Mouse (Mus musculus): Measurements from ENCODE around the gene Gnat3. TPM values are rescaled to one million over a fixed set of nuclear protein-coding genes. Genes with fewer than 3 reads are reported as not detected.

Gene Gnat3
- polyA plus RNA-seq, 1 experiment from 2014 or later = not detected

DNA sequence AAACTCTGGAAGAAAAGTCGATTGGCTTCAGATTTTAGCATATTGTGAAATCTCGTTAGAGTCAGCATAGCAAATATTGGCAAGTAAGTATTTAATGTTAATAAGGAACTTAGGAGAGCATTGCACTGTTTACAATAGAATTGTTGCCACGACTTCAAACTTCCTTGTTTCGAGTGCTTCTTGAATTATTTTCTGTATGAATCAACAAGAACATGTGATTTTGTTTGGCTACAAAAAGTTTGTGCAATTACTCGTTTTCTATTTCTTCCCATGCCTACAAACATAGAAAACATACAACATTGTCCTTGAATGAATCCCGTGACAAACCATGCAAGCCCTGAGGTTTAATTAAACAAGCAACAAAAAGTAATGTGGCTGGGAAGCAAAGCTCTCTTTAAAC is 37.8 kb downstream of the Gnat3 start:
- Histone ChIP-seq H3K4me1 (ENCODE audit: control insufficient read depth, insufficient read depth, low read length) (no peaks in the 10 kb centered on the region), H3K36me3 (ENCODE audit: control insufficient read depth, insufficient read depth, low read length) (no peaks in the 10 kb centered on the region), H3K9me3 (ENCODE audit: control insufficient read depth, low read length) (no peaks in the 10 kb centered on the region), H3K27me3 (ENCODE audit: control insufficient read depth, insufficient read depth, low read length) (no peaks in the 10 kb centered on the region), H3K4me2 (replicated peaks; ENCODE audit: low read depth, low read length) (no peak overlapping the region), H3K4me3 (ENCODE audit: low read length) (no peak overlapping the region), H3K9ac (ENCODE audit: low read depth, low read length) (no peak overlapping the region), H3K27ac (ENCODE audit: low read depth, low read length) (no peak overlapping the region)
- 77% methylated on average over 6 of the region's 6 CpGs for WGBS
- ATAC-seq (ENCODE audit: low FRiP score, low TSS enrichment) = no peak

DNA sequence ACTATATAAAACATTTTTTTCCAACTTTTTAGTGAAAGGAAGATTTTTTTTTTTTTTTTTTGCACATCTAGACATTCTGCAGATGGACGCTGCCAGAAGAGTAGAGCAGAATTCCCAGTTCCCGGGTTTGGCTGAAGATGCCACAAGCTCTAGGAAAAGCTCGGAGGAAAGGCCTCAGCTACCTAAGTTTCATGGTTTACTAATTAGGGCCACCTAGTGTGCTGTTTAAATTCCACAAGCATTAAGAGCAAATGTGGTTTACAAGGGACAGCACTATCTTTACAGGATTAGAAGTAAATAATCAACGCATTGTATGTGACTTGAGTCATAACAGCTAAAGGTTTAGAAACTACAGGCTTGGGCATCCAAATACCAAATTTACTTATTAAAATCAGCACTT is 39.3 kb downstream of the Gnat3 start:
- WGBS = 64% methylated on average over 4 of the region's 4 CpGs
- Histone ChIP-seq H3K4me2 (replicated peaks; ENCODE audit: low read depth, low read length) (no peak overlapping the region), H3K27me3 (ENCODE audit: control insufficient read depth, insufficient read depth, low read length) (no peaks in the 10 kb centered on the region), H3K36me3 (ENCODE audit: control insufficient read depth, insufficient read depth, low read length) (no peaks in the 10 kb centered on the region), H3K4me1 (ENCODE audit: control insufficient read depth, insufficient read depth, low read length) (no peaks in the 10 kb centered on the region), H3K27ac (ENCODE audit: low read depth, low read length) (no peak overlapping the region), H3K4me3 (ENCODE audit: low read length) (no peak overlapping the region), H3K9ac (ENCODE audit: low read depth, low read length) (no peak overlapping the region), H3K9me3 (ENCODE audit: control insufficient read depth, low read length) (no peaks in the 10 kb centered on the region)
- ATAC-seq (ENCODE audit: low FRiP score, low TSS enrichment) = no peak

DNA sequence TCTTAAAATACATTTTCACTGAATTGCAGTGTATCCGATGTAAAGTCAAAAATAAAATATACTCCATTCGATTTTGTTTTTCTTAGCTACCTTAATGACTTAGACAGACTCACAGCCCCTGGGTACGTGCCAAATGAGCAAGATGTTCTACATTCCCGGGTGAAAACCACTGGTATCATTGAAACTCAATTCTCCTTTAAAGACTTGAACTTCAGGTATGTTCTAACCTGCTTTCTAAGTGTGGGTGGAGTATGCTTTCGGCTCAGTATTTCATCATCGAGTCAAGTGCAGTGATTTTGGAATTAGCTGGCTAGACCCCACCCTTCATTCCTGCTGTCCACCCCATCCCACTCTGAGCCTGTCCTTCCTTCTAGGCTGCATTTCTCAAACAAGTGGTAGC is 41.3 kb downstream of the Gnat3 start:
- ATAC-seq (ENCODE audit: low FRiP score, low TSS enrichment) = no peak
- Histone ChIP-seq H3K9ac (ENCODE audit: low read depth, low read length) (no peak overlapping the region), H3K4me2 (replicated peaks; ENCODE audit: low read depth, low read length) (no peak overlapping the region), H3K4me3 (ENCODE audit: low read length) (no peak overlapping the region), H3K36me3 (ENCODE audit: control insufficient read depth, insufficient read depth, low read length) (no peaks in the 10 kb centered on the region), H3K9me3 (ENCODE audit: control insufficient read depth, low read length) (no peaks in the 10 kb centered on the region), H3K4me1 (ENCODE audit: control insufficient read depth, insufficient read depth, low read length) (no peaks in the 10 kb centered on the region), H3K27ac (ENCODE audit: low read depth, low read length) (no peak overlapping the region), H3K27me3 (ENCODE audit: control insufficient read depth, insufficient read depth, low read length) (no peaks in the 10 kb centered on the region)
- WGBS = 85% methylated on average over 6 of the region's 6 CpGs

DNA sequence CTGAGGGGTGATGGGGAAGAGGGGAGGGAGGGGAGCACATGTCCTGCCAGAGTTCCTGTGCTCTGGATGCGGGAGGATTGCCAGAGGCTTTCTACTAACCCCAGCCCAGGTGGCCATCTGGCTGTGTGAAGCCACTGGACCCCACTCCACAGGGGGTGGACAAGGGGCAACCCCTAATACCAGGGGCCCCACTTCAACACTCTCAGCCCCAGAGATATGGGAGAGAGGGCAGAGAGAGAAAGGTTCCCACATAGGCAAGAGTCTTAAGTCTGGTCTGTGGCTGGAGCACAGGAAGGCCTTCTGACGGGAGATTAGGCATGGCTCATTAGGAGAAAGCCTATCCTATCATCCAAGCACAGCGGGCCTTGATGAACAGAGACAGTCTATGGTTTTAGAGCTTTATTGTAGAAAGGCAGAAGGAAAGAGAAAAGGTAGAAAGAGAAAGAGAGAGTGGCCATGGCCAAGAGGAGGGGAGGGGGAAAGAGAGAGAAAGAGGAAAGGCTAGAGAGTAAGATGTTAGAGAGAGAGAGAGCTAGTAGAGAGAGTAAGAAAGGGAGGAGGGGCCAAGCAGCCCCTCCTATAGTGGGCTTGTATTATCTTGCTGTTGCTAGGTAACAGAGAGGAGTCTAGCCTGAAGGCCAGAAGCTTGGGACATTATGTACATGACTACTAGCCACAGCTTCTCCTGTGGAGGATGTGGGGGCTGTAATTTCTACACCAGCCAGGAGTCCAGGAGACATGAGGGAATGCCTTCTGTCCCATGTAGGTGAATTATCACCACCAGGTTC is 42.7 kb downstream of the Gnat3 start:
- H3K4me2 ChIP-seq (replicated peaks; ENCODE audit: low read depth, low read length) = no peak overlapping the region
- 84% methylated on average over 3 of the region's 3 CpGs for WGBS

DNA sequence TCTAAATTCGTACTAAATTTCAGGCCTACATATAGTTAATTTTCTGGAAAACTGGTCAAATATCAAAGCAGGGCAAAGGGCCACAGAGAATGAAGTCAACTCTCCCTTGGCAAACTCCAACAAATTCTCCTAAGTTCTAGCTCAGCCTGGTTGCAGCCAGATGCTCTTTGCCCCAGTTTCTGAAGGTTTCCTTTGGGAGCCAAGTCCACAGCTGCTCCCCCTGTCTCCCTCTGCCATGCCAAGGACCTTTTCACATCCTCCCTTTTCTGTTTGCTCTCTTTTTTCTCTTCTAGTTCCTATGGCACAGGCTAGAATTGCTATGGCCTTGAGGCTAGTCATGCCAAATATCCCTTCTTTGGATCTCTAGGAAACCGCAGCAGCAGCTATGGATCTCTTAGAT is 43.8 kb downstream of the Gnat3 start:
- ATAC-seq (ENCODE audit: low FRiP score, low TSS enrichment) = no peak
- 93% methylated on average over 2 of the region's 2 CpGs for WGBS
- H3K36me3 ChIP-seq (ENCODE audit: control insufficient read depth, insufficient read depth, low read length) = no peaks in the 10 kb centered on the region

More for the DNA sequence above, 42.7 kb downstream of the Gnat3 start:
- Histone ChIP-seq H3K4me3 (ENCODE audit: low read length) (no peak overlapping the region), H3K4me1 (ENCODE audit: control insufficient read depth, insufficient read depth, low read length) (no peaks in the 10 kb centered on the region), H3K27ac (ENCODE audit: low read depth, low read length) (no peak overlapping the region), H3K36me3 (ENCODE audit: control insufficient read depth, insufficient read depth, low read length) (no peaks in the 10 kb centered on the region), H3K9me3 (ENCODE audit: control insufficient read depth, low read length) (no peaks in the 10 kb centered on the region), H3K27me3 (ENCODE audit: control insufficient read depth, insufficient read depth, low read length) (no peaks in the 10 kb centered on the region), H3K9ac (ENCODE audit: low read depth, low read length) (no peak overlapping the region)
- ATAC-seq (ENCODE audit: low FRiP score, low TSS enrichment) = no peak

DNA sequence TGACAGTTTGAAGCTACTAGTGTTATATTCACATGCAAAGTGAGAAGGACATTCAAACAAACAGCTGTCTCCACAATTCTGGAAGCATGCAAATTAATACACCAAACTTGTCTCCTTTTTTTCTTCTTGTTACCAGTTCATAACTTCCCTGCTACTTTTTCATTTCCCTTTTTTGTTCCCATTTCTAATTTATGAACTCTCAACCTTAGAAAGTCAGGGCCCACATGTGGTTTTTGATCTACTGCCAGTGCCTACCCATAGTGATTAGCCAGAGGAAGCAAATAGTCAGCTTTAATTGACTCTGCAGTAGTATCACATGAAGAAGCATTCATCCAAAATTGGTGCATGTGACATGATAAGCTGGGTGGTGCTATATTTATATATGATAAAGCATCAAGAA is 44.7 kb downstream of the Gnat3 start:
- H3K4me2 ChIP-seq (replicated peaks; ENCODE audit: low read depth, low read length) = no peak overlapping the region
- no peaks in the 10 kb centered on the region for H3K27me3 ChIP-seq (ENCODE audit: control insufficient read depth, insufficient read depth, low read length)
- no peak overlapping the region for H3K4me3 ChIP-seq (ENCODE audit: low read length)
- H3K9ac ChIP-seq (ENCODE audit: low read depth, low read length) = no peak overlapping the region
- H3K27ac ChIP-seq (ENCODE audit: low read depth, low read length) = no peak overlapping the region
- no peak for ATAC-seq (ENCODE audit: low FRiP score, low TSS enrichment)
- no peaks in the 10 kb centered on the region for H3K36me3 ChIP-seq (ENCODE audit: control insufficient read depth, insufficient read depth, low read length)
- H3K9me3 ChIP-seq (ENCODE audit: control insufficient read depth, low read length) = no peaks in the 10 kb centered on the region
- no peaks in the 10 kb centered on the region for H3K4me1 ChIP-seq (ENCODE audit: control insufficient read depth, insufficient read depth, low read length)

More for the DNA sequence above, 43.8 kb downstream of the Gnat3 start:
- Histone ChIP-seq H3K27me3 (ENCODE audit: control insufficient read depth, insufficient read depth, low read length) (no peaks in the 10 kb centered on the region), H3K9me3 (ENCODE audit: control insufficient read depth, low read length) (no peaks in the 10 kb centered on the region), H3K9ac (ENCODE audit: low read depth, low read length) (no peak overlapping the region), H3K4me1 (ENCODE audit: control insufficient read depth, insufficient read depth, low read length) (no peaks in the 10 kb centered on the region), H3K4me3 (ENCODE audit: low read length) (no peak overlapping the region), H3K4me2 (replicated peaks; ENCODE audit: low read depth, low read length) (no peak overlapping the region), H3K27ac (ENCODE audit: low read depth, low read length) (no peak overlapping the region)

DNA sequence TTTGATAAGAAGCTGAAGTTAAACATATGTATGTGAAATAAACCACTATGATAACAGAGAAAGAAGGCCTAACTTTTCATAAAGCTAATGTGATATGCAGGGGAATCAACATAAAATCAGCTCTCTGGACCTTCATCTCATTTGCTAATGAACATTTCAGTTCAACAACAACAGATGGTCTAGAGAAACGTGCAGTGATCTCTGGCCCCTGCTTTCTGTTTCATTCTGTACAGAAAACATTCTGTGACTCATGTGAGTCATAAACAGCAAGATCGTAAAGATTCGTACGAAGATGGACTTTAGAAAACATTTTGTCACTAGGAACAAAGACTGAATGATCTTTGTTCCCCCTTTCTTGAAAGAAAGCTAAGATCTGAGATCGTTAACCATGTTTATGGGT is 48.0 kb downstream of the Gnat3 start:
- Histone ChIP-seq H3K9ac (ENCODE audit: low read depth, low read length) (no peak overlapping the region), H3K4me2 (replicated peaks; ENCODE audit: low read depth, low read length) (no peak overlapping the region), H3K4me1 (ENCODE audit: control insufficient read depth, insufficient read depth, low read length) (no peaks in the 10 kb centered on the region), H3K4me3 (ENCODE audit: low read length) (no peak overlapping the region), H3K27me3 (ENCODE audit: control insufficient read depth, insufficient read depth, low read length) (no peaks in the 10 kb centered on the region), H3K9me3 (ENCODE audit: control insufficient read depth, low read length) (no peaks in the 10 kb centered on the region), H3K36me3 (ENCODE audit: control insufficient read depth, insufficient read depth, low read length) (no peaks in the 10 kb centered on the region), H3K27ac (ENCODE audit: low read depth, low read length) (no peak overlapping the region)
- no peak for ATAC-seq (ENCODE audit: low FRiP score, low TSS enrichment)
- 37% methylated on average over 5 of the region's 5 CpGs for WGBS

DNA sequence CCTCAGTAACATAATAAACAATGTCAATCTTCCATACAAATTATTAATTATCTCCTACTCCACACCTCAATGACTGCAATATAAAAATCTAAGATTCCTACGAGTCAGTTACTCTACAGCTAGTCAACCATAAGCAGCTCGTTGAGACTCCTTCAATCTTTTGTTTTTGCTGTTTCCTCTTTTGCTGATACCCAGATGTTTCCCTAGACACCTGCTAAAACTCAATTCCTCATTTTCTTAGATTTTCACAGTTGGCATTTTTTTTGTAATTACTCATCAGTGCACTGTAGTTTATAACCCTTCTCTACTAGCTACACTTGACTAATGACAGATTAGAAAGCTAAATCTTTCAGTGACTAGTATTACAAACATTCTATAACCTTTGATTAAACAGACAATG is 50.8 kb downstream of the Gnat3 start:
- no peak for ATAC-seq (ENCODE audit: low FRiP score, low TSS enrichment)
- H3K27me3 ChIP-seq (ENCODE audit: control insufficient read depth, insufficient read depth, low read length) = no peaks in the 10 kb centered on the region
- no peaks in the 10 kb centered on the region for H3K4me1 ChIP-seq (ENCODE audit: control insufficient read depth, insufficient read depth, low read length)
- H3K9ac ChIP-seq (ENCODE audit: low read depth, low read length) = no peak overlapping the region
- WGBS = 66% methylated on average over 2 of the region's 2 CpGs
- no peak overlapping the region for H3K27ac ChIP-seq (ENCODE audit: low read depth, low read length)
- no peaks in the 10 kb centered on the region for H3K9me3 ChIP-seq (ENCODE audit: control insufficient read depth, low read length)
- no peak overlapping the region for H3K4me2 ChIP-seq (replicated peaks; ENCODE audit: low read depth, low read length)
- no peaks in the 10 kb centered on the region for H3K36me3 ChIP-seq (ENCODE audit: control insufficient read depth, insufficient read depth, low read length)
- H3K4me3 ChIP-seq (ENCODE audit: low read length) = no peak overlapping the region

DNA sequence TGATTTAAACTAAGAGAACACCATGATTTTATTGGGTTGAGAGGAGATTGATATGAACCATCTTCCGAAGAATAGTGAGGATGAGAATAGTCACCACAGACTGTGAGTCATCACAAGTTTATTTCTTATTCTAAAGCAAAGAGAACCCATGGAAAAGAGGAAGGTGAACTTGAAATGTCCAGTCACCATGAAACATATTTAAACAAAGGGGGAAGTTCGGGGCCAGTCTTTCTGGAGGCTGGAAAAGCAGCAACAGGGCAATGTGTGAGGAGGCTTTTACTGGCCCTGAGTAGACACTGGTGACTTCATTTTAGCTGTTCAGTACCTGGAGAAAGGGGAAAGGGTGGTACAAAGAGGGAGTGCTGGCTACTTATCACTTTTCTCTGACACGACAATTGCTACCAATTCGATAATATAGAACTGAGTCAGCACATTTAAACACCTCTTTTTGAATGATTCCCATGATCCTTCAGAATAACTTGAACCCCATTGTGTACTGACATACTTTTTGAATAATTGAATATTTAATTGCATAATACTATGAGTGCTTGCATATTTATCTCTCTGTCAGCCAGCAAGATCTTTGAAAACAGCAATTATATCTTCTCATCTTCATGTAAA is 52.0 kb downstream of the Gnat3 start:
- H3K4me3 ChIP-seq (ENCODE audit: low read length) = no peak overlapping the region
- no peak overlapping the region for H3K27ac ChIP-seq (ENCODE audit: low read depth, low read length)
- no peaks in the 10 kb centered on the region for H3K4me1 ChIP-seq (ENCODE audit: control insufficient read depth, insufficient read depth, low read length)
- no peaks in the 10 kb centered on the region for H3K36me3 ChIP-seq (ENCODE audit: control insufficient read depth, insufficient read depth, low read length)
- WGBS = 93% methylated on average over 4 of the region's 4 CpGs
- ATAC-seq (ENCODE audit: low FRiP score, low TSS enrichment) = no peak
- H3K9me3 ChIP-seq (ENCODE audit: control insufficient read depth, low read length) = no peaks in the 10 kb centered on the region
- H3K9ac ChIP-seq (ENCODE audit: low read depth, low read length) = no peak overlapping the region
- no peak overlapping the region for H3K4me2 ChIP-seq (replicated peaks; ENCODE audit: low read depth, low read length)
- H3K27me3 ChIP-seq (ENCODE audit: control insufficient read depth, insufficient read depth, low read length) = no peaks in the 10 kb centered on the region
